Mouse (Mus musculus) ES-E14 (cell line): ENCODE measurements around the gene Fam173a. TPM values are rescaled to one million over a fixed set of nuclear protein-coding genes. Genes with fewer than 3 reads are reported as not detected.

Experiments
- DNase-seq: peaks from one replicate; pipeline ENCODE4 v3.0.0-alpha.2; 2013; ENCODE audit warnings: low read depth, low spot score
- H3K27ac ChIP-seq: 2 replicates; pipeline ENCODE4 v1.5.1; 2012; ENCODE audit warnings: low read depth, mild to moderate bottlenecking, low read length, moderate library complexity, mixed read lengths; ENCODE audit not compliant: poor library complexity, insufficient read depth, severe bottlenecking
- H3K36me3 ChIP-seq: 2 replicates; pipeline ENCODE4 v1.6.1; 2012; ENCODE audit warnings: mild to moderate bottlenecking, low read length, moderate library complexity, mixed read lengths; ENCODE audit not compliant: control insufficient read depth, poor library complexity, insufficient read depth, severe bottlenecking
- H3K4me1 ChIP-seq, 2 experiments: fragments of 150-350 bp in 1 of 2; sonication (generic) in 1 of 2; 2 replicates each; pipeline ENCODE4 v1.6.1; 2012; ENCODE audit warnings: low read length in 2 of 2, mild to moderate bottlenecking in 1 of 2, mixed read lengths in 1 of 2; ENCODE audit not compliant: control insufficient read depth in 2 of 2, insufficient read depth in 2 of 2, poor library complexity in 1 of 2
- H3K4me3 ChIP-seq, 2 experiments: fragments of 150-350 bp in 1 of 2; sonication (generic) in 1 of 2; 2 replicates each; pipeline ENCODE4 v1.5.1; 2012; ENCODE audit warnings: low read length in 2 of 2, low read depth in 1 of 2, mild to moderate bottlenecking in 1 of 2, mixed read lengths in 1 of 2; ENCODE audit not compliant: insufficient read depth in 1 of 2, poor library complexity in 1 of 2, severe bottlenecking in 1 of 2
- H3K9ac ChIP-seq: 2 replicates; pipeline ENCODE4 v1.6.1; 2012; ENCODE audit warnings: low read depth, mild to moderate bottlenecking, low read length, mixed read lengths; ENCODE audit not compliant: poor library complexity, insufficient read depth, severe bottlenecking
- H3K9me3 ChIP-seq: fragments of 150-350 bp; sonication (generic); 2 replicates; pipeline ENCODE4 v1.6.1; 2012; ENCODE audit warnings: low read depth, mild to moderate bottlenecking, low read length; ENCODE audit not compliant: control insufficient read depth, insufficient read depth
- CHD2 ChIP-seq: IDR thresholded peaks from 2 replicates; pipeline ENCODE4 v1.6.1; 2014; ENCODE audit warnings: mild to moderate bottlenecking, low read depth, low read length, inconsistent platforms
- HCFC1 ChIP-seq: IDR thresholded peaks from 2 replicates; pipeline ENCODE4 v1.6.1; 2012; ENCODE audit warnings: low read length, inconsistent platforms, borderline replicate concordance; ENCODE audit not compliant: insufficient read depth
- MAFK ChIP-seq: IDR thresholded peaks from 2 replicates; pipeline ENCODE4 v1.6.1; 2014; ENCODE audit warnings: mild to moderate bottlenecking, low read depth, low read length, inconsistent platforms; ENCODE audit not compliant: insufficient read depth
- ZC3H11A ChIP-seq: IDR thresholded peaks from 2 replicates; pipeline ENCODE4 v1.6.1; 2012; ENCODE audit warnings: low read depth, mild to moderate bottlenecking, inconsistent platforms, low read length, borderline replicate concordance
- ZNF384 ChIP-seq: IDR thresholded peaks from 2 replicates; pipeline ENCODE4 v1.6.1; 2012; ENCODE audit warnings: low read depth, low read length, inconsistent platforms
- in situ Hi-C, 2 experiments: fragments of 600-800 bp; cut with MboI; formaldehyde crosslinking; loops; one replicate each; pipeline ENCODE4 v1.15.1; 2025; ENCODE audit warnings: low sequenced_read_pairs in 2 of 2, inconsistent platforms in 1 of 2; ENCODE audit not compliant: unreplicated experiment in 2 of 2
- total RNA-seq: library from RNA; depleted of rRNA; stranded (reverse); fragments of 300-350 nt; gene quantifications from 2 replicates; pipeline ENCODE4 v1.2.3, GENCODE M21; 2012

Fam173a gene
- total RNA-seq, 1 experiment: 32.8 TPM

GRCm38 (mm10) chr17:25832436-25833290 is 40.0 kb upstream of the Fam173a start:
- Histone ChIP-seq H3K36me3 (peaks cover 43% of the 10 kb centered on the region), H3K4me1 (peaks cover 2 to 32% of the 10 kb centered on the region in 2 experiments; a peak in 1 of 4 replicates), H3K9ac (peak overlapping the region; percentile 97), H3K9me3 (no peaks in the 10 kb centered on the region), H3K27ac (peak overlapping the region; percentile 86), H3K4me3 (peak overlapping the region; percentile 96 to 97)
- DNase-seq: peak; percentile 97
- in situ Hi-C loops: no loop called here
- TF ChIP-seq HCFC1 (peak; percentile 71), ZC3H11A (no peak), MAFK (no peak)

- peak overlapping the region; percentile 96 to 97 for H3K4me3 ChIP-seq
- H3K27ac ChIP-seq: no peak overlapping the region
- H3K9ac ChIP-seq: peak overlapping the region; percentile 97
- H3K9me3 ChIP-seq: no peaks in the 10 kb centered on the region
- peaks cover 2 to 36% of the 10 kb centered on the region in 2 experiments; a peak in 1 of 4 replicates for H3K4me1 ChIP-seq
- H3K36me3 ChIP-seq: peaks cover 51% of the 10 kb centered on the region
- in situ Hi-C loops: no loop called here
- DNase-seq: no peak
- TF ChIP-seq ZNF384 (no peak), ZC3H11A (no peak), MAFK (no peak), CHD2 (no peak), HCFC1 (no peak)
Observed at GRCm38 (mm10) chr17:25831451-25832281, 39.0 kb upstream of the Fam173a start.

- H3K27ac ChIP-seq: no peak overlapping the region
- no peak overlapping the region for H3K4me3 ChIP-seq
- H3K9me3 ChIP-seq: no peaks in the 10 kb centered on the region
- in situ Hi-C loops: no loop called here
- peaks cover 55% of the 10 kb centered on the region for H3K36me3 ChIP-seq
- H3K9ac ChIP-seq: no peak overlapping the region
- TF ChIP-seq ZNF384: no peak
- no peak for TF ChIP-seq MAFK
- no peak for TF ChIP-seq HCFC1
- no peak for TF ChIP-seq CHD2
- TF ChIP-seq ZC3H11A: no peak
- DNase-seq: no peak
- peaks cover 2 to 31% of the 10 kb centered on the region in 2 experiments; a peak in 1 of 4 replicates for H3K4me1 ChIP-seq
Observed at GRCm38 (mm10) chr17:25830806-25831431, 38.2 kb upstream of the Fam173a start.

GRCm38 (mm10) chr17:25830200-25830753 is 37.6 kb upstream of the Fam173a start:
- no peak overlapping the region for H3K9ac ChIP-seq

More at GRCm38 (mm10) chr17:25830200-25830753, 37.6 kb upstream of the Fam173a start:
- H3K4me3 ChIP-seq: no peak overlapping the region
- H3K36me3 ChIP-seq: peaks cover 54% of the 10 kb centered on the region
- H3K9me3 ChIP-seq: no peaks in the 10 kb centered on the region
- DNase-seq: no peak
- no peak for TF ChIP-seq CHD2
- TF ChIP-seq HCFC1: no peak
- TF ChIP-seq ZC3H11A: no peak
- in situ Hi-C loops: no loop called here
- no peak overlapping the region for H3K27ac ChIP-seq
- H3K4me1 ChIP-seq: peaks cover 2 to 30% of the 10 kb centered on the region in 2 experiments; a peak in 1 of 4 replicates
